Mouse (Mus musculus) C2C12 (cell line): Measurements from ENCODE around the gene Lrba.

Experiments used
- CEBPB ChIP-seq: IDR thresholded peaks from one replicate; pipeline ENCODE4 v1.6.1; 2011; ENCODE audit warnings: low read depth, mild to moderate bottlenecking, control low read depth, moderate library complexity
- CTCF ChIP-seq: IDR thresholded peaks from one replicate; pipeline ENCODE4 v1.5.1; 2011; ENCODE audit not compliant: control insufficient read depth, insufficient read depth, insufficient read length
- FOSL1 ChIP-seq: IDR thresholded peaks from one replicate; pipeline ENCODE4 v1.8.0; 2011; ENCODE audit warnings: mild to moderate bottlenecking, low read length; ENCODE audit not compliant: poor library complexity, insufficient read depth, severe bottlenecking
- MAX ChIP-seq: IDR thresholded peaks from one replicate; pipeline ENCODE4 v1.6.1; 2011; ENCODE audit warnings: mild to moderate bottlenecking, control low read depth
- MYOD1 ChIP-seq: IDR thresholded peaks from one replicate; pipeline ENCODE4 v1.6.1; 2011; ENCODE audit warnings: low read depth; ENCODE audit not compliant: control insufficient read depth, insufficient read length
- MYOG ChIP-seq: IDR thresholded peaks from one replicate; pipeline ENCODE4 v1.6.1; 2011; ENCODE audit not compliant: control insufficient read depth, insufficient read length; ENCODE audit errors: extremely low read depth
- USF1 ChIP-seq: IDR thresholded peaks from one replicate; pipeline ENCODE4 v1.6.1; 2011; ENCODE audit warnings: low read depth, mild to moderate bottlenecking, control low read depth, moderate library complexity

DNA sequence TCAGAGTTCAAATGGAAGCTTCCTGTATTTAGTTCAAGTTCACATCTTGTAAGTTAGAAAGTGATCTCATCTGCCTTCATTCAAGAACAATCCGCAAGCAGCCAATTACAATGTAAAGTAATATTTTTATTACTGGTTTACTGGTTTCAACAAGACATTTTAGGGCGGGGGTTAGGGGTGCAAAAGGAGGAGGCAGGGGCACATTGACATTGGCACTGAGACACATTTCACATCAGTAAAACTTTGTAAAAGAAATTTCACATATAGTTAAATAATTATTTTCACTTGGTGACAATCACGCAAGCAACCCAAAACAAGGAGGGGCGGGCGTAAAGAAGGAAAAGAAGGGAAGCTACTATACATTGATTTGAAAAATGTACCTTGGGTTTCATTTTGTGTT lies 321.5 kb downstream of the Lrba start:
- no peak for TF ChIP-seq CTCF
- TF ChIP-seq MYOD1 = no peak
- no peak for TF ChIP-seq USF1
- no peak for TF ChIP-seq CEBPB
- no peak for TF ChIP-seq MYOG
- TF ChIP-seq MAX = no peak
- no peak for TF ChIP-seq FOSL1
